Mouse (Mus musculus): ENCODE measurements around the gene Numb. TPM values are rescaled to one million over a fixed set of nuclear protein-coding genes. Genes with fewer than 3 reads are reported as not detected.
"Not testable (repeated sequence)": the region's sequence is repeated elsewhere in the genome, so short reads cannot be mapped to it uniquely, and the experiment has no call there.

Numb gene
- polyA plus RNA-seq, 1 experiment from 2014 or later = 30.9 TPM

DNA sequence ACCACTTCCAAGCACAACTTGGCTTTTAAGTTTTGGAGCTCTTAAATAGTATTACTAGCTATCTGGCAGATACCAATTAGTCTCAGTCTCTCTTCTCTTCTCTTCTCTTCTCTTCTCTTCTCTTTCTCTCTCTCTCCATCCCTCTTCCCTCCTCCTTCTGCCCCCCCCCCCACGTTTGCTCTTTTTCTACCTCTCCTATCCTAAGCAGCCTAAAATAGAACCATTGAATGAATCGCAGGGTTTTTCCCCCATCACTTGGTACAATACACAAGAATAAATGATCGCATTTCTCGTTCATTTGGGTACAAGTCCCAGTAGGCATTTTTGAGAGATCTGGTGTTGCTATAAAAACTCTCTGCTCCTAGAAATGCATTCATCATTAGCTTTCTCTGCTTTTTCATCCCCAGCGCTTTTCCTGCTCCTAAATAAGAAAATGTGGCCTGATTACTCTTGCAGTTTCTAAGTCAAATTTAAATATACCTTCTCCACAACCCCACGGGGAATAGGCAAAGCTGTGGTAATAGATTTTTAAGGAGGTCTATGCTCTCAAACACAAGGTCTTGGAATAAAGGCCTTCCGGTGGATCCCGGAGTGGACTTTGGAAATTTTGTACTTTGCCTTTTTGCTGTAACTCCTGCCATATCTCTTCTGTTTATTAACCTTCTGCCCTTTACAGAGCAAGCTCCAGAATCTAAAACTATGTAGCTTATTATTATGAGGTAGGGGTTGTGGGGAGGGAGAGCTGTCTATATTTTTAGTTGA, 1.2 kb upstream of the Numb start:
- no peaks in the 10 kb centered on the region for H3K27me3 ChIP-seq
- no peak for TF ChIP-seq CTCF (IDR thresholded peaks at IDR 0.05)
- in situ Hi-C loops (cut with MboI; ENCODE audit: low pct_unique_long_range_greater_than_20kb) = no loop called here
- ATAC-seq = no peak
- CTCF ChIA-PET = interaction anchor here (0.7 kb wide), 1 partner anchor 26 kb away, joined by 3 read pairs; no protein-coding TSS in a partner anchor
- POLR2A ChIA-PET = interaction anchor here (0.7 kb wide), 1 partner anchor 28 kb away, joined by 3 read pairs; no protein-coding TSS in a partner anchor
- no peak for DNase-seq (ENCODE audit: low read depth, low spot score)

DNA sequence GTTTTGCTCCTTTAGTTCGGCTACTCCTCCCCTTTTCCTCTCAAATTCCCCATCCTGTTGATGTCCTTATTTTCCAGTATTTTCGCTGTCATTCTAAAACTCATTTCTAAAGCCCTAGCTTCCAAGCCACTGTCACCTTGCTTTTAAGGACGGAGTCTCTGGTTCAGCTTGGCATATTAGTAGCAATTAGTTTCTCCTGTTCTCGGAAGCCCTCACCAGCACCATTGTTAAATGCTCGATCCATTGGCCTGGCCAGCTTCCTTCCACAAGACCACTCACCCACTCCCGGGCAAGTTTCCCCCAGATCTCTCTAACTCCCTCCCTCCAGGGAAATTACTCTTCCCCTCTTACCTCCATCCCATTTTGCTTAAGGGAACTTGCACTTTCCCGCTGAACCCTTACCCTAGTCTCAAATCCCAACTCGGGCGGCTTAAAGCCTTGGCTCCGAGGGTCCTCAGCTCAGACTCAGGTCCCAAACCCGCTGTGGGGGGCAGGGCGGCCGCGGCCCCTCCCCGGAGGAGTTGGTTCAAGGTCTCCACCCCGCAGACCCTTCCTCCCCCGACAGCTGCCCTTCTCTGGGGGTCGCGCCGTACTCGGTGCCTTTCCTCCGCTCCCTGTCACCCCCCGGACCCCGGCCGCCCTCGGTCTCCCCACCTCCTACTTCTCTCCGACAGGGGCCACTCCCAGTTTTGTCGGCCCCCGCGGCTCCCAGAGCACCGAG, 853 bp downstream of the Numb start:
- ChIA-PET POLR2A (no interaction called here), CTCF (no interaction called here)
- no peak for DNase-seq (ENCODE audit: low read depth, low spot score)
- H3K27me3 ChIP-seq = no peaks in the 10 kb centered on the region
- in situ Hi-C loops (cut with MboI; ENCODE audit: low pct_unique_long_range_greater_than_20kb) = no loop called here
- no peak for TF ChIP-seq CTCF (IDR thresholded peaks at IDR 0.05)
- ATAC-seq = no peak

- no peak for DNase-seq (ENCODE audit: low read depth, low spot score)
- POLR2A ChIA-PET = interaction anchor here (0.6 kb wide), 1 partner anchor 223 kb away, joined by 3 read pairs; no protein-coding TSS in a partner anchor
- in situ Hi-C loops (cut with MboI; ENCODE audit: low pct_unique_long_range_greater_than_20kb) = no loop called here
- no peak for ATAC-seq
- CTCF ChIA-PET = interaction anchor here (2.3 kb wide), 1 partner anchor 11 kb away, joined by 5 read pairs; no protein-coding TSS in a partner anchor
- no peak for TF ChIP-seq CTCF (IDR thresholded peaks at IDR 0.05)
- no peaks in the 10 kb centered on the region for H3K27me3 ChIP-seq
These were observed 4.8 kb downstream of the Numb start for GRCm38 (mm10) chr12:83916884-83917283.

GRCm38 (mm10) chr12:83914797-83915196, 6.9 kb downstream of the Numb start:
- DNase-seq (ENCODE audit: low read depth, low spot score) = no peak
- in situ Hi-C loops (cut with MboI; ENCODE audit: low pct_unique_long_range_greater_than_20kb) = no loop called here

GRCm38 (mm10) chr12:83914202-83914740, 7.5 kb downstream of the Numb start:
- ATAC-seq (no peak), DNase-seq (ENCODE audit: low read depth, low spot score) (no peak)
- ChIA-PET POLR2A (no interaction called here), CTCF (interaction anchor here (1.4 to 2.3 kb wide), 2 partner anchors 9 to 11 kb away, joined by 3 to 5 read pairs; no protein-coding TSS in a partner anchor)
- in situ Hi-C loops (cut with MboI; ENCODE audit: low pct_unique_long_range_greater_than_20kb) = no loop called here
- no peaks in the 10 kb centered on the region for H3K27me3 ChIP-seq
- no peak for TF ChIP-seq CTCF (IDR thresholded peaks at IDR 0.05)

More at GRCm38 (mm10) chr12:83914797-83915196, 6.9 kb downstream of the Numb start:
- no peaks in the 10 kb centered on the region for H3K27me3 ChIP-seq
- no peak for TF ChIP-seq CTCF (IDR thresholded peaks at IDR 0.05)
- ChIA-PET CTCF (interaction anchor here (1.4 to 2.3 kb wide), 2 partner anchors 9 to 12 kb away, joined by 3 to 5 read pairs; no protein-coding TSS in a partner anchor), POLR2A (no interaction called here)
- ATAC-seq = no peak

DNA sequence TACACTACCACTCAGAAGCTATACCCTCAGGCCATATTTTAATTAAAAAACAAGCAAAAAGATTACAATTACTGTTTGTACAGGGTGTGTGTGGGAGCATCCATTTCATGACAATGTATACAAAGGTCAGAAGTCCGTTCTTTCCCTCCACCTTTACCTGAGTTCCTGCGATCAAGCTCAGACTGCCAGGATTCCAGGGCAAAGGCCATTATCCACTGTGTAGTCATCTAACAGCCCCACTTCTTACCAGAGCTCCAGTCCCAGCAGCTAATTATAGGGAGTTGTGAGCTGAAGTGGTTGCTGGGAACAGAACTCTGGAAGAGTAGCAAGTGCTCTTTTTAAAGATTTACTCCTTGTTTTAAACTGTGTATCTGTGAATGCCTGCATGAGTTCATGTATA, 11.3 kb downstream of the Numb start:
- CTCF ChIA-PET = no interaction called here
- DNase-seq (ENCODE audit: low read depth, low spot score) = no peak
- no peaks in the 10 kb centered on the region for H3K27me3 ChIP-seq
- ATAC-seq = no peak
- in situ Hi-C loops (cut with MboI; ENCODE audit: low pct_unique_long_range_greater_than_20kb) = no loop called here
- no peak for TF ChIP-seq CTCF (IDR thresholded peaks at IDR 0.05)
- POLR2A ChIA-PET = no interaction called here

DNA sequence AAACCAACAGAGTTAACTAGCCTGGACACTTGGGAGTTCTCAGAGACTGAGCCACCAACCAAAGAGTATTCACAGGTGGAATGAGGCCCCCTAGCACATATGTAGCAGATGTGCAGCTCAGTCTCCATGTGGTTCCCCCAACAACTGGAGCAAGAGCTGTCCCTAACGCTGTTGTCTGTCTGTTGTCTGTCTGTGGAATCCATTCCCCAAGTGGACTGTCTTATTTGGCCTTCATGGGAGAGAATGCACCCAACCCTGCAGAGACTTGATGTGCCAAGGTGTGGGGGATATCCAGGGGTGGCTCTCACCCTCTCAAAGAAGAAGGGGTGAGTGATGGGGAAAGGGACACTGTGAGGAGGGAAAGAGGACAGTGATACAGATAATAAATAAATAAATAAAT, 28.8 kb downstream of the Numb start:
- no peak for DNase-seq (ENCODE audit: low read depth, low spot score)
- no peak for ATAC-seq
- TF ChIP-seq CTCF (IDR thresholded peaks at IDR 0.05) = no peak
- POLR2A ChIA-PET = no interaction called here
- in situ Hi-C loops (cut with MboI; ENCODE audit: low pct_unique_long_range_greater_than_20kb) = no loop called here
- no peaks in the 10 kb centered on the region for H3K27me3 ChIP-seq
- CTCF ChIA-PET = no interaction called here

- H3K27me3 ChIP-seq = no peaks in the 10 kb centered on the region
- ChIA-PET CTCF (no interaction called here), POLR2A (no interaction called here)
- DNase-seq (ENCODE audit: low read depth, low spot score) = no peak
- in situ Hi-C loops (cut with MboI; ENCODE audit: low pct_unique_long_range_greater_than_20kb) = no loop called here
- no peak for ATAC-seq
- no peak for TF ChIP-seq CTCF (IDR thresholded peaks at IDR 0.05)
These were observed 30.5 kb downstream of the Numb start for GRCm38 (mm10) chr12:83891278-83891677.

DNA sequence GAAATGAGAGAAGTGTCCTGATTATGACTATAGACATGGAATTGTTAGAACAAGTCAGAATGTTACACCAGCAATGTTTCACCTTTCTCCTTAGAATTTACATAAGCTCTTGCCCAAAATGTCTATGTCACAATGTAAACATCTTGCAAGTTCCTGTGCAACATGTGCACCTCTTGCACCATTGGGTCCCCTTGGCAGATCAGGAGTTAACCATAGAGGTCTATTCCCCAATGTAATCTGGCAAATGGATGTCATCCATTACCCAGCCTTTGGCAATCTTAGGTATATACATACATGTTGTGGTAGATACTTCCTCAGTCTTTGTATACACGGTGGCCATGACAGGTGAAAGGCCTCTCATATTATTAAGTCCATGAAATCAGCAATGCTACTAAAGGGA, 32.6 kb downstream of the Numb start:
- in situ Hi-C loops (cut with MboI; ENCODE audit: low pct_unique_long_range_greater_than_20kb) = no loop called here
- CTCF ChIA-PET = no interaction called here

GRCm38 (mm10) chr12:83885516-83886285, 36.0 kb downstream of the Numb start:
- TF ChIP-seq CTCF (IDR thresholded peaks at IDR 0.05) = no peak
- ATAC-seq = no peak
- POLR2A ChIA-PET = no interaction called here
- DNase-seq (ENCODE audit: low read depth, low spot score) = no peak
- no peaks in the 10 kb centered on the region for H3K27me3 ChIP-seq
- in situ Hi-C loops (cut with MboI; ENCODE audit: low pct_unique_long_range_greater_than_20kb) = no loop called here
- CTCF ChIA-PET = no interaction called here

More for the DNA sequence above, 32.6 kb downstream of the Numb start:
- no peaks in the 10 kb centered on the region for H3K27me3 ChIP-seq
- POLR2A ChIA-PET = no interaction called here
- ATAC-seq (no peak), DNase-seq (ENCODE audit: low read depth, low spot score) (no peak)
- no peak for TF ChIP-seq CTCF (IDR thresholded peaks at IDR 0.05)

GRCm38 (mm10) chr12:83885065-83885464, 36.7 kb downstream of the Numb start:
- POLR2A ChIA-PET; H3K27me3 ChIP-seq; in situ Hi-C loops (cut with MboI; ENCODE audit: low pct_unique_long_range_greater_than_20kb); CTCF ChIA-PET; DNase-seq (ENCODE audit: low read depth, low spot score); ATAC-seq: not testable (repeated sequence)

Data from Patski (cell line).